Mouse (Mus musculus) megakaryocyte progenitor cell, adult 5-6 weeks (primary cell): ENCODE measurements around the gene Ccnd3. TPM values are rescaled to one million over a fixed set of nuclear protein-coding genes. Genes with fewer than 3 reads are reported as not detected.

Experiments
- ATAC-seq: replicated peaks from 2 replicates; pipeline ENCODE4 v1.8.0; 2016; ENCODE audit warnings: mild to moderate bottlenecking, moderate TSS enrichment, inconsistent platforms; ENCODE audit not compliant: poor library complexity
- total RNA-seq, 2 experiments: library from RNA; stranded (forward) in 1 of 2; stranded (reverse) in 1 of 2; fragments of 157-497, 149-512 nt in 1 of 2; fragments of 200-1000 nt in 1 of 2; gene quantifications; 2 replicates each; pipeline versions ENCODE4 v1.2.3 to v1.2.4; 2015 to 2017

Ccnd3 gene
- total RNA-seq (2015) = 95.3 and 100 TPM in 2 replicates
- total RNA-seq (2017) = 51.4 and 53.8 TPM in 2 replicates

DNA sequence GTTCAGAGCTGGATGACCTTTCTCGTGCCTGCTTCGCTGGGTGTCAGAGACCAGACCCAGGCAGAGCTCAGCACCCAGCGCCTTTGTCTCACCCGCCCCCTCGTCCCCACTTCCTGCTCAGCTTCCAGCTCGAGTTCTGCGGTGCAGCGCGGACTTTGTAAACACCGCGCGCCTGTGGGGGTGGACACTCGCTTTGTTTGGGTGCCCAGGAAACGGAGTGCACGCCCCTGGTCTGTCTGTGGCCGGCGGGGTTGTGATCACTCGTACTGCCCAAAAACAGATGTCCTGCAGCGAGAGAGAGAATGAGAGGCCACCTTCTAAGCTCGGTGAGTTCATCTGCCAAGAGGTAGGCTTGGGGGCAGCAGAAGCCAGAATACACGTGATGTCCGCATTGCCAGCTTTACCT is at the start of gene Ccnd3:
TSS of gene Ccnd3 (plus strand) at position 111 of the 406 bp plus-strand sequence.
- ATAC-seq = peak; percentile 21; the same call in 1 of the 2 replicates

DNA sequence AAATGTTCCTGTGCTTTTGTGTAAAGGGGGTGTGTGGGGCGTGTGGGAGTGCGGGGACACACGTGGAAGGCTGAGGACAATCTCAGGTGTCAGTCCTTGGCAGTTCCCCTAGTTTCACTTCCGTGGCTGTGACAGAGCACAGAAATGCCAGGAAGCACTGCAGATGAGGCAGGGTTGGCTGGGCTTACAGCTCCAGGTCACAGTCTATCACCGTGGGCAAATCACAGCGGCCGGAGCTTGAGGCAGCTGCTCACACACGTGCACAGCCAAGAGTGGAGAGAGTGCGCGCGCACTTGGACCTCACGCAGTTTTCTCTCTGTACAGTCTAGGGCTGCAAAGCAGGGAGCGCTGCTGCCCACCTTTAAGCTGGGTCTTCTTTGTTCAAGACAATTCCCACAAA is 46.5 kb upstream of the Ccnd3 start:
- ATAC-seq = no peak

DNA sequence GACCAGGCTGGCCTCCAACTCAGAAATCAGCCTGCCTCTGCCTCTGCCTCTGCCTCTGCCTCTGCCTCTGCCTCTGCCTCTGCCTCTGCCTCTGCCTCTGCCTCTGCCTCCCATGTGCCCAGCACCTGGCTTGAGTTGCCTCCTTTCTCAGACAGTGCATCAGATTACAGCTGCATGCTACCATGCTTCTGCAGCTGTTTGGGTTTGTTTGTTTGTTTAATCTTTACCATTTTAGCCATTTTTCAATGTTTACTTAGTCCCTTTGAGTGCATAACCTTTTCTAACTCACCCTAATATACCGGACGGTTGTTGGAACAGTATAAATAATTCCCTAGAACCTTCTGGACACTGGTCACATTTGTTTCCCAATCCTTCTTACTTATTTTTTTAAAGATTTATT is 45.9 kb upstream of the Ccnd3 start:
- ATAC-seq = no peak

DNA sequence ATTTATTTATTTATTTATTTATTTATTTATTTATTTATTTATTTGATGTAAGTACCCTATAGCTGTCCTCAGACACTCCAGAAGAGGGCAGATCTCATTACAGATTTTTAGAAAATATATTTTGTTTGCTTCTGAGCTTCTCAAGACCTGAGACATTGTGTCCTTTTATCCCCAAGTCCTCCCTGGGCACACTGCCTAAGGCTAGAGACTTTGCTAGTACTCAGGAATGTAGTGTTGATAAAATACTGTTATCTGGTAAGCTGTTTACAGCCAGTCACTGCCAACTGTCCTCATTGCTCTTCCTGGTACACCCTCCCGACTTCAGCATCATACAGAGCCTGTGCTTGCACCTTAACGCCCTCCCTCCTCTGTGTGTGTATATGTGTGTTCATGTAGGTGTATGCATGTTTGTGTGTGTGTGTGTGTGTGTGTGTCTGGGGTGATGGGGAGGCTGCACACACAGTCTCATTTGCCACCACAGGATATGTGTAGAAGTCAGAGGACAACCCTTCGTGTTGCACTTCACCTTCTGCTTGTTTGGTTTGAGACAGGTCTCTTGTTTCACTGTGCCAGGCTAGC is 45.4 kb upstream of the Ccnd3 start:
- ATAC-seq = peak; percentile 35

DNA sequence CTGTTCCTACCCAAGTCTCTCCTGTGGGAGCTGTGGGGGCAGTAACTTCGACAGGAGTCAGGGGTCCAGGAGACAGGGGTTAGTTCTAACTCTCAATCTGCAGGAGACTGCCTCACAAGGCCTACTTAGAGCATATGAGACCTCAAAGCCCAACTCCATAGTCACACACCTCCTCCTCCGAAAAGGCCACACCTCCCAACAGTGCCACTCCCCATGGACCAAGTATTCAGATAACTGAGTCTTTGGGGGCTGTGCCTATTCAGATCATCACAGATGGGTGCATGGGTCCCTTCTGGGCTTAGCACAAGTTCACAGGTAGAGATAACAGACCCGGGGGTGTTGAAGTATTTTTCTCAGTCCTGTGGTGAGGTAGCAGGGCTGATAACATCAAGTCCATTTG is 43.2 kb upstream of the Ccnd3 start:
- peak; percentile 56 for ATAC-seq

DNA sequence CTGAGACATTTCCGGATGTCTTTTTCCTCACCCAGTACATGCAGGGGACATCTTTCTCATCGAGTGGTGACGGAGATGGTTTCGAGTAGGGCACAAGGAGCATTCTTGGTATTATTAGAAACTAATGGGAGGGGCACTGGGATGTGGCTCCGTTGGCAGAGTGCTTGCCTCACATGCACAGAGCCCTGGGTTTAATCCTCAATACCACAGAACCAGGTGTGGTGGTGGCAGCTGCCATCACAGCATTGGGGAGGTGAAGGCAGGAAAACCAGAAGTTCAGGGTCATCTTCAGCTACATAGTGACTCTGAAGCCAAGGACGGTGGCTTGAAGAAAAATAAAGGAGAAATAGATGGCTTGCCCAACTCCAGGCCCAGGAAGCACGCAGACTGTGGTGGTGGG is 42.6 kb upstream of the Ccnd3 start:
- no peak for ATAC-seq

DNA sequence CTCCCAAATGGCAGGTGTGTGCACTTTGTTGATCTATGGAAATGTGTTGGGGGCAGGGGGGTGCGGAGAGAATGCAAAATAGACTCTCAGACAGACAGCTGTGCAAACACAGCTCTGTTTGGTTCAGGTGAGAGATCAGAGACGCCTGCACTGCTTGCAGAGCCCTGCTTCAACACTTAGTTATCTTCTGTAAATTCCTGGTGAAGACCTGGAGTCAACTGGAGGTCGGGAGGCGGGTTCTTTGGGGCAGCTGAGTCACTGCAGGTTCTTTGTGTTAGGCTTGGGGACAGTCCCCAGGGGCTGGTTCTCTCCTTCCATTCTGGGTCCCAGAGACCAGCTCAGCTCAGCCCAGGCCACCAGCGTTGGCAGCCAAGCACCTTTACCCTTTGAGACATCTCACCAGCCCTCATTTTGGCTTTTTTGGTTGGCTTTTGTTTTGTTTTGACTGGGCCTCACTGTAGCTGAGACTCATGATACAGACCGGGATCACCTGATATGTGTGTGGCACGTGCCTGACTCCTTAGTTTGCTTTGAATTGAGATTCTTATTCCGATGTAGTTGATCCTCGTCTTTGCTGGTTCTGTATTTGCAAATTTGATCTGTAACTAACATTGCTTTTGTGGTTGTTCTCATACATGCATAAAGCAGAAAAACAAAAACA is 42.0 kb upstream of the Ccnd3 start:
- ATAC-seq = no peak

DNA sequence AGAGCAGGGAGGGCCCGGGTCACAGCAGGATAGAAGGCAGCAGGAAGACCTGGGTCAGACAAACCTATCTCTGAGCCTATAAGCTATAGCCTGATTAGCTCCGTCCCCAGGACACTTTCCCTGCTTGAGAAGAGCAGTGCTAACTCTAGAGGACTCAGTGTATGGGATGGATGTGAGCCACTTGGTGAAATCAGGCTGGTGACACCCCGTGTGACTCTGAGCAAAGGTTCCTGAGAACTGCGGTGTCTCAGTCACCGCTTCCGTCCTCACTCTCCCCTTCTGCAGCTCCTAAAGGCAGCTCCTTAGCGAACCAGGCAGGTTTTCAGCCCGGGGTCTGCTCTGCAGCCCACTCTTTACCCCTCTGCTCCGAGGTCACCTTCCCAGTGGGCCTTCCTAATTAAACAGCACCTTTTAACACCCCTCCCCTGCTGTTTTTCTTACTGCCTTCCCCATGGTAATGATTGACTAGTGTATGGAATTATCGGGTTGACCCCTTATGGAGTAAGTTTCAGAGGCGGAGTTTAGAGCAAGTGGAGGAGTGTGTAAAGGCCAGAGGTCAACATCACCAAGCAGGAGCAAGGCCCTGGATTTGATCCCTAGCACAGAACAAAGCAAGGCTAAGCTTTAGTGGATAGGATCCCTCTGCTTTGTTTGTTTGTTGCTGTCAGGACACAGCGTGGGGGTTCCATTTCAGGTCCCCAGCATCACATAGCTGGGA is 40.4 kb upstream of the Ccnd3 start:
- ATAC-seq = no peak

DNA sequence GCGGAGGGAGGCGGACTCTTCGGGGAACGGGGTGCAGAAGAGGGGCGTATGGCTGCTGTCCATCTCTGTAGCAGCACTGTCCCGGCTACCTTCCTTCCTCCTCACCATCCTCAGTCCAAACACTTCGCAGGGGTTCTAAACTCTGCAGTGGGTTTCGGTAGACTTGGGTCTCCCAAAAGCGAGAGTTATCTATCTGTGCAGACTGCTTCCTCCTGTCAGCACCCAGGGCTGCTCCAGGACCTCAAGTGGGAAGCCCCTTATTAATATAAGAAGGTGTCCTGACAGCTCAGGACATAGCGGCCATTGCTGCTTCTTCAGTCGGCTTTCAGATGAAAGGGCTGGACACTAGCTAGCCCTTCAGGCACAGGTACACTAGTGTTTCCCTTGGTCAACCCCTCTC is 39.8 kb upstream of the Ccnd3 start:
- ATAC-seq = no peak

DNA sequence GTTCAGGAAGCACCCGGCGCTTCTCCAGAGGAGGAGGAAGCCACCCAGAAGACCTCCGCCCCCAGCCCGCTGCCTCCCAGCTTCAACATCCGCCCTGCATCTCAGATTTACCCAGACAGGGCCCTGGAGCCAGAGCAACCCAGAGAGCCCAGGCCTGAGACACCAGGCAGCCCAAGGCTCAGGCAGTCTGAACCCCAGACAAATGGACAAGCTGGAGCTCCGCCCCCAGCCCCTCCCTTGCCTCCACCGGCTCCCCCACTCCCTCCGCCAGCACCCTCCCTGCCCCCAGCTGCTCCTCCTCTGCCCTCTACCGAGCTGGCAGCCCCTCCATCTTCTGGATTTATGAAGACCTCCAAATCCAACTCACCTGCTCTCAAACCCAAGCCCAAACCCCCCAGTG is 38.6 kb upstream of the Ccnd3 start:
- no peak for ATAC-seq

DNA sequence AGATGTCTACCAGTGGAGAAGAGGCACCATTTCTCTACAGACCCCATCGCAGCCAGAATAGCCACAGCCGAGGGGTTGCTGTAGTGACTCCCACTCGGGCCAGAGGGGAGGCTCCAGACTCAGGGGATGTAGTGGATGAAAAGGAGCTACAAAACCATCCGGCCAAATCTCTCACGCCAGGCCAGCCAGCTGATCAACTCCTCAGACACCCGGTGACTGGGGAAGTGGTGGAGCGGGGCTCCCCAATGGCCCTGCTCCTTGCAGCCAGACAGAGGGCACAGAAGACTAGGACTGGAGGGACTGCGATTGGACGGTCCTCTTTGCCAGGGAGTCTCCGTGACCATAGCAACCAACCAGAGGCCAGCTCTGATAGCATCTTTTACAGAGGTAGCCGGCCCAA is 37.2 kb upstream of the Ccnd3 start:
- ATAC-seq = no peak

DNA sequence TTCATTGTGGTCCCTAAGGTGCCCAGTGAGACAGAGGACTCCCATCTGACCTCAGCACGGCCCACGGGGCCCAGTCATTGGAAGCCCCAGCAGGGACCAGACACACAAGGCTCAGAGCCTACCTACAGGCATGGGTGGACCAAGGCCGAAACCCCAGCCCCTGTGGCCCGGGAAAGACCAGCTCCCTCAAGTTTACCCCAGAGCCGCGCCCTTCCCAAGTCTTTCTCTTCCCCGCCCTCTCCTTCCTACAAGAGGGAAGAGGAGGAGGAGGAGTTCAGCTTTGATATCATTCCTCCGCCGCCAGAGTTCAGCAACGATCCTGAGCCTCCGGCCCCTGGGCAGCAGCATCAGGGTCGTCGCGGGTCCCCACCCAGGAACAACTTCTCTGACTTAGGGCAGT is 36.8 kb upstream of the Ccnd3 start:
- no peak for ATAC-seq

DNA sequence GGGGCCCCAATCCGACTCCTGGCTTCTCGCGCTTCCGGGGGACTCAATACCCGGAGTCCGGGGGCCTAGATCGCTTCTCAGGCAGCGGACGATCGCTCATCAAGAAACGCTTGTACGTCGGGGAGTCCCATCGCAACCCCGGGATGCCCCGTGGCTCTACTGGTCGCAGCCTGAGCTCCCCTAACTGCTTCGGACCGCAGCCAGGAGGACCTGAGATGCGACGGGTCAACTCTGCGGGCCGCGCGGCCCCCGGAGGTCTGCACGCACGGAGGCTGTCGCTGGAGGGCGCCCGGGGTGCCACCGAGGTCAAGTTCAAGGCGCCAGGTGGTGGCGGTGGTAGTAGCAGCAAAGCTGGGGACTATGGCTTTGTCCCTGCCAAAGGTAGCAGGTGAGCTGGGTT is 36.4 kb upstream of the Ccnd3 start:
- ATAC-seq = no peak

DNA sequence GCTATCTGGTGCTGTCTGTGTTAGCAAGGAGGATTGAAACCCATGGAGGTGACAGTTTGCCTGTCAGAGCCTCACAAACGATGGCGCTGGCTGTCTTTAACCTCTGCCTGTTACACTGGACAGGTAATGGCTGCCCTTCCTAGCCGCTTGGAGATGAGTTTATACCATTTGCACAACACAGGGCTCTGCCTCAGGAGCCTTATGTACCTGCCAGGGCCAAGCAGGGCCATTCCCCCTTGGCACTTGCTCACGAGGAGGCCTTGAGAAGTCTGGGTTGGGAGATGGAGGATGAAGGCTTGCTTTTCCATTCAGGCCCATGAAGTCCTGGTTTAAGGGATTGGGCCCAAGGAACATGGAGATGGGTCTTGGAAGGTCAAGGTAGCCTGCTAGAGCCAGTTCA is 35.2 kb upstream of the Ccnd3 start:
- ATAC-seq = no peak

DNA sequence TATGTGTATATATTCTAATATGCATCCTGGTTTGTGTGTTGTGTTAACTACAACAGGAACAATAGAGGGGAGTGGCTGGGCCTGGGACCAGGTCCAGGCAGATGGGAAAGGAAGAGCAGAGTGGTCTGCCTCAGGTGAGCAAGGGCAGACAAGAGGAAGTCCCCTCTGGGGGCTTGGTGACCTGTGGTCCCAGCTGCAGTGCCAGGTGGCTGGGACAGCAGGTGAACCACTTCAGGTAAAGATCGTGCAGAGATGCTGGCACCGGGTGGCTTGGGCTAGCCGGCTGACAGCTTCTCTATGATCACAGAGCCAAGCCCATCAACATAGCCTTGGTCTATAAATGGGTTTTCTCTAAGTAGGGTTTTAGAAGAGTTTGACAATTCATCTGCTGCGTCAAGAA is 34.7 kb upstream of the Ccnd3 start:
- ATAC-seq = no peak

DNA sequence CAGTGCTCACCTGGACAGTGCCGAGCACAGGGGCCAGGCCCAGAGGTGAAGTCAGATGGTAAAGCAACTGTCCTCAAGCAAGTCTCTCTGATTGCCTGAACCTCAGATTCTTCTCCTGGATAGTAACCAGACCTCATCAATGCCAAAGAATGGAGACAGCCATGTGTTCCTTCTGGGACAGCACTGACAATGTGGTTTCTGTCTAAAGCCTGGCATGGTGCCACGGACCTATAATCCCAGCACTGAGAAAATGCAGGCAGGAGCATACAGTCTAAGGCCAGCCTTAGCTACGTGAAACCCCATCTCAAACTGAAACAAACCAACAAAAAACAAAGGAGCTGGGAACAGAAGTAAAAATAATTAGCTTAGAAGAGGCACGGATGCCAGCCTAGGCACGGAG is 34.2 kb upstream of the Ccnd3 start:
- no peak for ATAC-seq

DNA sequence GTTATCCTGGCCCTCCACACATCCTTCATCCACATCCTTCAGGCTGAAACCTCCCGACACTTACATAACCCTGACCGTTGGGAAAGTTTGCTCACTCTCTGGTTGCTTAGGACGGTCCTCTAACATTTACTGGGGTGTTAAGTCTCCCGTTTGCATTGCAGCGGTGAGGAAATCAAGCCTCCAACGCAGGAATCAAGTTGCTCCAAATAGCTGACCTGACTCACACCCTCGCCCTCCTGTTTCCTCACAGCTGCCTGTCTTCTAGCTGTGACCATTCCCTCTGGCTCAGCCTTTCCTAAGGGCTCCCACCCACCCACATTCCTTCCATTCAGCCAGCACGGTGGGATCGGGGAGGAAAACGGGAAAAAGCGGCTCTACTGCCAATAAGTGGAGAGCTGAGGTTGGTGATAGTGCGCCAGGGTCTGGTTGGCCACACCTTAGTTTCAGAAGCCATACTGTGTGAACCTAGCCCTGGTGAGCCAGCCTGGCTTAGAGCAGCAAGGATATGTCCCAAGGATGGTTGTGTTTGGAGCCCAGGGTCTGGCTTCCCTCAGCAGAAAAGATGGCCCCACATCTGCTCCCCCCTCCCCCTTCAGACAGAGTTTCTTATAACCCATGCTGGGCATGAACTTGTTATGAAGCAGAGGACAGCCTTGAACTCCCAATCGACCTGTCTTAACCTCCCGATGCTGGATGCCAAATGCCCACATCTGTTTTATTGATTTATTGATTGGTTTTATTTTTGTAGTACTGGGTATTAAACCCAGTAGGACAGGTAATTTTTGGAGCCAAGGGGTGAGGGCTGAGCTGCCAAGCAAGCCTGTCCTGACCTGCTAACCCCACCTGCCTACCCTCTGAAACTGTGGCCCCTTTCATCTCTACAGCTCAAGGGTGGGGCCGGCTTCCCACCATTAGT is 32.2 kb upstream of the Ccnd3 start:
- no peak for ATAC-seq

DNA sequence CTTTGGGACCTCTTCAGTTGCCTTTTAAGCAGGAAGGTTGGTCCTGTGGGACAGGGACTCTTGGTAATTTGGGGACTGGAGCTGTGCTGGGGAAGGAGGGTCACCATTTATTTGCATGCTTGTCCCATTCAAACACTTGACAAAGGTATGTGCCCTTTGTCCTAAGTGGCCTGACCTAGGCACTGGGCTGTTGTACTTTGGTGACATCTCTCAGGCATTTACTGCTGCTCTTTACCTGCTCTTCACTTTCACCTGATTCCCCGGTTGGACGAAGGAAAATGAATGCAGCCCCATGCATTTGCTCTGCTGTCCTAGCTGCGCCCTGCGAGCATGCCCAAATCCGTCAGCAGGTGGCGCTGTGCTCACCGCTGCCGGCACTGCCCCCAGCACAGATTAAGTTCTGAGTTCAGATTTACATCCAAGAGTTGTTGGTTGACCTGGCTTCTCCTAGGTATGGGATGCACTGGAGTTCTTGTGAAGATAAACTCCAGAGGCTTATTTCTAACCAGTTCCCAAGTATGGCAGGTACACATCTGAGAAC is 31.3 kb upstream of the Ccnd3 start:
- ATAC-seq = peak; percentile 87

DNA sequence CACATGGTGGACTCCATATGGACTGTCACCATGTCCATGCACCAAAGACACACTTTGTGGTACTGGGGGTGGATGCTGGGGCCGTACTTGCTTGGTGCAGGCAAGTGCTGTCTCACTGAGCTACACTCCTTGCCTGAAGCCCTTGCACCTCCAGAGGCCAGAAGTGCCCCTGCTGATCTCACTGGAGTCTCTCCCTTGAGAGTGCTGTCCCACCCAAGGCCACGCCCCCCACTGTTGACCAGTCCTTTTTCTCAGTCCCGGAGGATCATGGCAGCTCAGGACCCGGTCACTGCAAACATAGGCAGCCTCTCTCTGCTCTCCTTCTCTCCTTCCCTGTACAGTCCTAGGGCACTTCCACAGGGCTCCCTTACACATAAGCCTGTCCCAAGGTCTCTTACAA is 30.6 kb upstream of the Ccnd3 start:
- no peak for ATAC-seq

DNA sequence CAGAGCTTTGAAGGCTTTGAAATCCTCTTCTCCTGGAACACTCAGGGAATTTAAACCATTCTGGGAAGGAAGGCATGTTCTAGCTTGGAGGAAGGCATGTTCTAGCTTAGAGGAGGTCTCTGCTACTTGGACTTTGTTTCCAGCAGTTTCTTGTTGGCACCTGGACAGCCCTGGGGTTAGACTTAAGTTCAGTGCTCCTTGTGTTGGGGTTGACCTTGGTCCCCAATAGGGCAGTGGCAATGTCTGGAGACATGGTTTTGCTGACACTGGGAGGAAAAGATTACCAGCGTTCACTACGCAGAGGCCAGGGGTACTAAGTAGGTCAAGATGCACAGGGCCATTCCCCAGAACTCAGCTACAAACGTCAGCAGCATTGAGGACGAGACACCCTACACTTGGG is 29.7 kb upstream of the Ccnd3 start:
- ATAC-seq = no peak

DNA sequence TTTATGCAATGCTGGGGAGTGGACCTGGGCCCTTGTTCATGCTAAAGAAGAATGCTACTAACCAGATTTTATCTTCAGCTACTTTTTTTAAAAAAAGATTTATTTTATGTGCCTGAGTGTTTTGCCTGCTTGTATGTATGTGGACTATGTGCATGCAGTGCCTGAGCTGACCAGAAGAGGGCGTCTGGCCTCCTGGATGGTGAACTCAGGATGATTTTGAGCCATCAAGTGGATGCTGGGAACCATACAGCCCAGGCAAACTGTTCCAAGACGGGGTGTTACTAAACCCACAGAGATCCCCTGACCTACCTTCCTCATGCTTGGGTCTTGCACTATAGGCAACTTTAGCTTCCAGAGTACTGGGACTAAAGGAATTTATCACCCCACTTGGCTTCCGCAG is 29.1 kb upstream of the Ccnd3 start:
- peak; percentile 66; the same call in 1 of the 2 replicates for ATAC-seq
